Mouse (Mus musculus) embryonic facial prominence, embryonic 12.5 days (tissue): ENCODE measurements around the gene She. TPM values are rescaled to one million over a fixed set of nuclear protein-coding genes. Genes with fewer than 3 reads are reported as not detected.
"Not testable (repeated sequence)": the region's sequence is repeated elsewhere in the genome, so short reads cannot be mapped to it uniquely, and the experiment has no call there.

Source experiments
- ATAC-seq: fragments of 200-750 bp; cut with Nextera tagmentation; 2 replicates; pipeline ENCODE4 v1.8.0; 2017; ENCODE audit not compliant: insufficient number of reproducible peaks, insufficient read depth, low FRiP score, low TSS enrichment
- H3K27ac ChIP-seq: fragments of 300-500 bp; sonication (generic); 2 replicates; pipeline ENCODE4 v1.5.1; 2016; ENCODE audit warnings: mild to moderate bottlenecking
- H3K27me3 ChIP-seq: fragments of 300-500 bp; sonication (generic); 2 replicates; pipeline ENCODE4 v1.6.1; 2016; ENCODE audit warnings: mild to moderate bottlenecking, moderate library complexity
- H3K36me3 ChIP-seq: fragments of 300-500 bp; sonication (generic); 2 replicates; pipeline ENCODE4 v1.6.1; 2016; ENCODE audit warnings: mild to moderate bottlenecking
- H3K4me1 ChIP-seq: fragments of 300-500 bp; sonication (generic); 2 replicates; pipeline ENCODE4 v1.6.1; 2016
- H3K4me2 ChIP-seq: fragments of 300-500 bp; sonication (generic); replicated peaks from 2 replicates; pipeline ENCODE4 v1.6.1; 2016; ENCODE audit warnings: mild to moderate bottlenecking, moderate library complexity
- H3K4me3 ChIP-seq: fragments of 300-500 bp; sonication (generic); 2 replicates; pipeline ENCODE4 v1.5.1; 2016; ENCODE audit warnings: mild to moderate bottlenecking
- H3K9ac ChIP-seq: fragments of 300-500 bp; sonication (generic); 2 replicates; pipeline ENCODE4 v1.6.1; 2016; ENCODE audit warnings: mild to moderate bottlenecking, moderate library complexity
- H3K9me3 ChIP-seq: fragments of 300-500 bp; sonication (generic); 2 replicates; pipeline ENCODE4 v1.6.1; 2016; ENCODE audit warnings: mild to moderate bottlenecking, moderate library complexity
- WGBS: fragments of 180-500 bp; shearing (Covaris S2); methylation state at CpG from one replicate; pipeline ENCODE4 v1.1.7; 2016; 5-methylcytosine and 5-hydroxymethylcytosine counted together
- polyA plus RNA-seq: library from polyadenylated mRNA; unstranded; fragments of >200 nt; fragmentation: Nextera tagmentation; extraction: Ambion mirVana; gene quantifications from 2 replicates; pipeline ENCODE4 v1.2.1, GENCODE M21; 2016

The She gene
- polyA plus RNA-seq, result 4.8 and 5.0 TPM in 2 replicates

DNA sequence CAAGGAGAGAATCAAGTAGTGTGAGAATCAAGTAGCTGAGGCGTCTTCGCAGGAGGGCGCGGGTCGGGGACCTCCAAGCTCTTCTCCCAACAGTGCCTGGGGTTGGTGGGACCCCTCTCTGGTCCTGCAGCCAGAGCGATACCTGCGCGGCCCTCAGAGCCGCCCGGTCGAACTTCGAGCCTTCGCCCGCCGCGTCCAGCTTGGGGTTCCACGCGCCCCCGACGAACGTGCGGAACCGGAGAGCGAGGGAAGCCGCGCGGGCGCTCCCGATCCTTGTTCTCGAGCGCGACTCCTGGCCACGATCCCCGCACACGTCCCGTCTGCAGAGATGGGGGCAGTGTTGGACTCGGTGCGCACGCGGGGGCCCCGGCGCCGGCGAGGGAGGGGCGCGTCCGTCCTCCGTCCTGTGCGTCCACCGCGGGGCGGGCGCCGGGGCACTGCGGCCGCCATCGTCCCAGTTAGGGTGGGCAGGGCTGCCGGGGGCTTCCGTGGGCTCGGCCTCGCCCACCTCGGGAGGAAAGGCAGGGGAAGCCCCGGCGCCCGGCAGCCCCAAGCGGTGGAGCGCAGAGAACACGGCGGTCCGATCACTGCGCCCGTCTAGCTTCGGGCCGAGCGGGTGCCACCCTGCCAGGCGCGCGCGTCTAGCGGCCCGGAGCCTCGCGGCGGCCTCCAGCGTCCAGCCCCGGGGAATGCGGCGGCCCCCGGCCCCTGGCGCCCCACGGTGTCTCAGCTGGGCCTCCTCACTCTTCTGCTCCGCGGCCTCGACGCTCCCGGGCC, at the start of gene She:
Gene She, plus strand, starts transcription at position 556 of the 777 bp plus-strand sequence.
- Histone ChIP-seq H3K9ac (peak within 1 kb of the TSS; percentile 54), H3K4me1 (peaks cover 7% of the 10 kb centered on the region; the same call in 1 of the 2 replicates), H3K27me3 (peaks cover 65% of the 10 kb centered on the region), H3K36me3 (no peaks in the 10 kb centered on the region), H3K27ac (no peak within 1 kb of the TSS; the same call in 1 of the 2 replicates), H3K4me2 (peak within 1 kb of the TSS; percentile 60), H3K4me3 (peak within 1 kb of the TSS; percentile 46), H3K9me3 (no peaks in the 10 kb centered on the region)
- ATAC-seq, result no peak
- WGBS, result 2% methylated on average over 95 of the region's 96 CpGs

DNA sequence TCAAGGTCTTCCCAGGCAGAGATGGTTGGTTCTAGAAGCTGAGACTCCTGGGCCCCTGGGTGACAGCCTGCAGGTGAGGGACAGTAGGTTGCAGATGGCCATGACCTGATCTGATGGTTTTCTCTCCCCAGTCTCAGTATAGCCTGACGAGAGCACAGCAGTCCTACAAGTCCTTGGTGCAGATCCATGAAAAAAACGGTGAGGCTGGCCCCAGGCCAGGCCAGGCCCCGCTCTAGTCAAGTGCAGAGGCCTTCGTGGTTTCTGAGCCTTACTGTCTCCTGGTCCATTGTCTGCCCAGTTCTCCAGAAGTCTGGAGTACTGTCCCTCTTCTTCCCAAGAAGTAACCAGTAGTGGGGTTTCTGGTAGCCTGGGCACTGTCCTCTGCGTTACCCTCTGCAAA, 49.5 kb upstream of the She start:
- WGBS, result 87% methylated on average over 5 of the region's 5 CpGs
- Histone ChIP-seq H3K4me3 (no peak overlapping the region), H3K4me2 (no peak overlapping the region), H3K36me3 (peaks cover 70% of the 10 kb centered on the region), H3K27me3 (no peaks in the 10 kb centered on the region), H3K4me1 (0 out of 2 replicates have a peak, but pooled peaks cover 6% of the 10 kb centered on the region), H3K27ac (no peak overlapping the region), H3K9ac (no peak overlapping the region), H3K9me3 (no peaks in the 10 kb centered on the region)
- ATAC-seq, result 0 out of 2 replicates have a peak, but pooled peaks have one; percentile 11

DNA sequence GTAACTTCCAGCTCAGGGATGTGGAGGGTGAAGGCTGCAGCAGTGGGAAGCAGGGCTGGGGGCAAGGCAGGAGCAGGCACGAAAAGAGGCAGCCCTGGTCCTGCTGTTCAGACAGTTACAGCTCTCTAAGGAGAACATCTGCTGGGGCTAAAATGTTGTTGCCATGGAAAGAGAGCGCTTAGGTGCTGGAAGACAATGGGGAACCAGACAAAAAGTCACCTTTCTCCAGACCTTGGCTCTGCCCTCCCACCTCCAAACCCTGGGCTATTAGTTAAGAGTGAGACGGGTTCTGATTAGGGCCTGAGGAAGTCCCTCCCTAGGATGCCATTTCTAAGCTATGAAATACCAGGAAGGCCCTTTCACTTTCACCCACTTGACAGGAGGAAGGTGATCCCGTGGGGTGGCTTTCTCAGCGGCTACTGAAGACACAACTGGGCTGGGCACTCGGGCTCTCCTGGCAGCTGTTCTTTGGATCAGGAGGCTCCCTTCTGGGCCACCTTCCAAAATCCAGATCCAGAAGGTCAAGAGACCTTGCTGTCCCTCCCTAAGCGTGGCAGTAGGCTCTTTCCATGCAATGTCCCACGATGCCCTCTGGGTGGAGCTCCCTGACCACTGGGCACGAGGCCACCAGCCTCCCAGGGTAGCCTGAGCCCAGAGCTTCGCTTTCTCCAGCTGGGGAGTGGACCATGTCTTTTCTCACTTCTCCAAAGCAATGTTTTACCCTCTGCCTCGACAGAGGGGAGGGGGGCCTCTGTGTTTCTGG, 46.0 kb upstream of the She start:
- Histone ChIP-seq H3K27me3 (no peaks in the 10 kb centered on the region), H3K4me2 (no peak overlapping the region), H3K4me1 (0 out of 2 replicates have a peak, but pooled peaks cover 6% of the 10 kb centered on the region), H3K36me3 (peaks cover 35% of the 10 kb centered on the region), H3K9me3 (no peaks in the 10 kb centered on the region), H3K9ac (no peak overlapping the region), H3K27ac (no peak overlapping the region), H3K4me3 (no peak overlapping the region)
- no peak for ATAC-seq
- 30% methylated on average over 11 of the region's 11 CpGs for WGBS

DNA sequence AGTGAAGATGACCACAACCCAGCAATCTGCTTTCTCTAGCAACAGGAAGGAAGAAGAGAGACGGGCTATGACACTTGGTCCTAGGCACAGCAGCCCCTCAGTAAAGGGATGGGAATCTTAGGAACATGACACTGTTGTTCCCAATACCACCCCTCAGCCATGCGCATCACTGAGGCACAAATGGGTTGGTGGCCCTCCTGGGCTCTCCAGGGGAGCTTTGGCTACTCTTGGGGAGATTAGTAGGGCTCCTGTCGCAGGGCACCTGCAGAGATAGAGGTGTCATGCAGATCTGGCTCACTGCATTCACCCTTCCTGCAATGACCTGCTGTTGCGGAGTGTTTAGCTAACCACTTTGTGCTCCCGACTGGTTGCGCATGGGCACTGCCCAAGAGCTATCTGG, 44.9 kb upstream of the She start:
- H3K36me3 ChIP-seq, result peaks cover 24% of the 10 kb centered on the region
- 80% methylated on average over 6 of the region's 6 CpGs for WGBS
- no peaks in the 10 kb centered on the region for H3K27me3 ChIP-seq
- 0 out of 2 replicates have a peak, but pooled peaks cover 6% of the 10 kb centered on the region for H3K4me1 ChIP-seq
- H3K9me3 ChIP-seq, result no peaks in the 10 kb centered on the region
- no peak overlapping the region for H3K4me3 ChIP-seq
- H3K4me2 ChIP-seq, result no peak overlapping the region
- H3K9ac ChIP-seq, result no peak overlapping the region
- no peak for ATAC-seq
- H3K27ac ChIP-seq, result no peak overlapping the region

DNA sequence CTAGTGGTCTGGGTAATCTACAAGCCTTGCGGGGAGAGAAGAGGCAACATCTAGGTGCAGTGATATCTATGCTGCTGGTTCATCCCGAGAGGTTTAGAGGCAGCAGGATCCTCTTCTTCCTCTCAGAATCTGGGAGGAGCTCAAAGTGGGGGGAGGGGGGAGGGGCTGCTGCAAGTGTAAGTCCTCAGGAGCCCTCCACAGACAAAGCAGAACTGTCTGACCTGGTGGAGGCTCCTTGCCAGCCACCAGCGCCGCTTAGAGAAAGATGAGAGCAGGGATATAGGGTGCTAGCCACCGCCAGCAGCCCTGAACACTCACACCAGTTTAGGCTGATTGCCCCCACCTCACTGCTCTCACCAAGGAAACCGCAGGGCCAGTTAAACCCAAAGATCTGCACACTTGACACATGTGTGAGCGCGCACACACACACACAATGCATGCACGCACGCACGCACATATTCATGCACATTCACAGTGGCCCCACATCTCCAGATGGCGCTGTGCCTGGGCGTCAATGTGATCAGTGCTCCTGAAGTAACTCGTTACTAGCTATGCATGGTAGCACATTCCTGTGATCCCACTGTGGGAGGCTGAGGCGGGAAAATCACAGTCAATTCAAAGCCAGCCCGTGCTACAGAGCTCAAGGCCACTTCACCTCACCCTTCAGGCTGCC, 42.4 kb upstream of the She start:
- WGBS, result 75% methylated on average over 16 of the region's 16 CpGs
- H3K9me3 ChIP-seq, result no peaks in the 10 kb centered on the region

DNA sequence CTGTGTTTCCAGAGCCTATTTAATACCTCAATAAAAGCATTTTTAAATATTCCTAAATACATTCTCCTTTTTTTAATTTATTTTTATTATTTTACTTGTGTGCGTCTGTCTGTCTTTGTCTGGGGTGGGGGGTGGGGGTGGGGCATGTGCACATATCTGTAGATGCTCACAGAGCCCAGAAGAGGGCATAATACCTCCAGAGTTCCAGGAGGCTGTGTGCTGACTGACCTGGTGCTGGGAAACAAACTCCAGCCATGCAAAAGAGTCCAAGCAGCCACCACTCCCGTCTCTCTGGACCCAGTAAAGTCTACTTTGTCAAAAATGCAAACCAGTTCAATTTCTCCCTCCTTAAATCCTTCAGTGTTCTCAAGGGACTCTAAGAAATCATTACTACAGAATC, 36.6 kb upstream of the She start:
- Histone ChIP-seq H3K9me3 (no peaks in the 10 kb centered on the region), H3K27ac (no peak overlapping the region), H3K4me2 (no peak overlapping the region), H3K9ac (no peak overlapping the region), H3K27me3 (no peaks in the 10 kb centered on the region), H3K36me3 (no peaks in the 10 kb centered on the region), H3K4me3 (no peak overlapping the region), H3K4me1 (peaks cover 3% of the 10 kb centered on the region; the same call in 1 of the 2 replicates)
- ATAC-seq, result no peak
- 57% methylated on average over 2 of the region's 2 CpGs for WGBS

More for the DNA sequence above, 42.4 kb upstream of the She start:
- Histone ChIP-seq H3K27me3 (no peaks in the 10 kb centered on the region), H3K4me1 (0 out of 2 replicates have a peak, but pooled peaks cover 6% of the 10 kb centered on the region), H3K4me3 (no peak overlapping the region), H3K36me3 (no peaks in the 10 kb centered on the region), H3K9ac (no peak overlapping the region), H3K27ac (no peak overlapping the region), H3K4me2 (no peak overlapping the region)
- ATAC-seq, result no peak

DNA sequence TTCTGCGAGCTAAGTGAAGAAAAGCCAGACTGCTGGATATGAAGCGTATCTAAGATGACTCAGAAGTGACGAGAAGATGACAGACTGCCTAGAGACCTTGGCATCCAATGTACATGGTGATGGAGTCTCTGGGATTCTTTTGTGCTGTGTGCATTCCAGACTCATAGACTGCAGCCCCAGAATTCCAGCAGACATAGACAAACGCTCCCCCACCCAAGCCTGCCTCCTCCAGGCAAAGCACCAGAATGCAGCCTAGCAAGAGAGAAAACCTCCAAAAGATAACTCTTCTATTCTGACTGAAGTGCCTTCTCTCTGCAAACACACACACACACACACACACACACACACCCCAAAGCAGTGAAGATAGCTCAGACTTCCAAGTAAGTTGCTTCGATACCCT, 35.4 kb upstream of the She start:
- H3K4me2 ChIP-seq, result no peak overlapping the region
- no peak overlapping the region for H3K9ac ChIP-seq
- H3K36me3 ChIP-seq, result no peaks in the 10 kb centered on the region
- no peaks in the 10 kb centered on the region for H3K27me3 ChIP-seq
- peaks cover 4% of the 10 kb centered on the region; the same call in 1 of the 2 replicates for H3K4me1 ChIP-seq
- H3K27ac ChIP-seq, result no peak overlapping the region
- H3K4me3 ChIP-seq, result no peak overlapping the region
- no peaks in the 10 kb centered on the region for H3K9me3 ChIP-seq
- 77% methylated on average over 5 of the region's 5 CpGs for WGBS
- ATAC-seq, result no peak

DNA sequence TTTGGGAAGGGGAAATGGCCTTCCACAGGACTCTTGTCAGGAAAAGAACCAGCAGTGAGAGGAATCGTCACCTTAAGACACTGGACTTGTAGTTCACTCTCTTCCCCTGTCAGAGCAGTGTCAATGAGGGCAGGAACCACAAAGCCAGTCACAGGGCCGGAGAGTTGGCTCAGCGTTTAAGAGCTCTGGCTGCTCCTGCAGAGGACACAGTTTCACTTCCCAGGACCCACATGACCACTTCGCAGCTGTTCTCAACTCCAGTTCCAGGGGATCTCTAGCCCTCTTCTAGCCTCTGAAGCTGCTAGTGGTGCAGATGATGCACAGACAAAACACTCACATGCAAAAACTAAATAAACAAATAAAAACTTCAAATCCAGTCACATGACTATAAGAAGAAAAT, 34.8 kb upstream of the She start:
- H3K4me3 ChIP-seq, result no peak overlapping the region
- 54% methylated on average over 4 of the region's 4 CpGs for WGBS
- ATAC-seq, result no peak
- no peaks in the 10 kb centered on the region for H3K27me3 ChIP-seq
- H3K9ac ChIP-seq, result no peak overlapping the region
- no peak overlapping the region for H3K27ac ChIP-seq
- H3K4me1 ChIP-seq, result peaks cover 4% of the 10 kb centered on the region; the same call in 1 of the 2 replicates
- H3K36me3 ChIP-seq, result no peaks in the 10 kb centered on the region
- H3K9me3 ChIP-seq, result no peaks in the 10 kb centered on the region
- no peak overlapping the region for H3K4me2 ChIP-seq

DNA sequence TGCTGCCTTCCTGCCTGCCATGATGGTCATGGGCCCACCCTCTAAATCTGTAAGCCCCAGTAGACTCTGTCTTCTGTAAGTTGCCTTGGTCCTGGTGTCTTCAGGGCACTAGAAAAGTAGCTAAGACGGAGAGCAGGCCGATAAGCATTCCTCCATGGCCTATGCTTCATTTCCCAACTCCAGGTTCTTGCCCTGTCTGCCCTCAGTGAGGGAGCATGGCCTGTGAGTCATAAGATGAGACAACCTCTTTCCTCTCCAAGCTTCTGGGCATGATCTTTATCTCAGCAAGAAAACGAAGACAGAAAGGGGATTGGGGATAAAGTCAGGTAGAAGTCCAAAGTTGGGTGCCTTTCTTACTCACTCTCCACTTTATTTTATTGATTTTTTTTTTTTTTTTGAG, 32.7 kb upstream of the She start:
- H3K9ac ChIP-seq, result no peak overlapping the region
- no peak overlapping the region for H3K4me3 ChIP-seq
- H3K36me3 ChIP-seq, result no peaks in the 10 kb centered on the region
- no peak overlapping the region for H3K27ac ChIP-seq
- peaks cover 4% of the 10 kb centered on the region; the same call in 1 of the 2 replicates for H3K4me1 ChIP-seq
- 81% methylated on average over 3 of the region's 3 CpGs for WGBS
- ATAC-seq, result no peak
- H3K9me3 ChIP-seq, result no peaks in the 10 kb centered on the region
- no peak overlapping the region for H3K4me2 ChIP-seq
- H3K27me3 ChIP-seq, result no peaks in the 10 kb centered on the region

DNA sequence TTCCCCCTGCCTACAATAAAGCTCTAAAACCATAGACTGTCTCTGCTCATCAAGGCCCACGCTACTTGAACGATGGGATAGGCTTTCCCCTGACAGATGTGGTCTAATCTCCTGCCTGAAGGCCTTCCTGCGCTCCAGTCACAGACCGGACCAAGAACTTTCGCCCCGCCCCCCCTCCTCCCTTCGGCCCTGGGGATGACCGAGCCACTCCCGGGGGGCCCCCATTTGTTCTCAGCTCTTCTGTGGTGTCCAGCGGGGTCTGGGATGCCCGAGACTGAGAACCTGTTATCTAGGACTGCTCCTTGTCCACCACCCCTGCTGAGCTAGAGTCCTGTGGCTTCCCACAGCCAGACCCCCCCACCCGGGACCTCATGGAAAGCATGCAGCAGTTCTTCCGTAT, 31.7 kb upstream of the She start:
- Histone ChIP-seq H3K4me1 (peaks cover 4% of the 10 kb centered on the region; the same call in 1 of the 2 replicates), H3K4me3 (0 out of 2 replicates have a peak overlapping the region, but pooled peaks have one; percentile 9), H3K27me3 (no peaks in the 10 kb centered on the region), H3K27ac (no peak overlapping the region), H3K9me3 (no peaks in the 10 kb centered on the region), H3K9ac (no peak overlapping the region), H3K36me3 (no peaks in the 10 kb centered on the region), H3K4me2 (peak overlapping the region; percentile 33)
- WGBS, result 3% methylated on average over 13 of the region's 13 CpGs
- ATAC-seq, result no peak

DNA sequence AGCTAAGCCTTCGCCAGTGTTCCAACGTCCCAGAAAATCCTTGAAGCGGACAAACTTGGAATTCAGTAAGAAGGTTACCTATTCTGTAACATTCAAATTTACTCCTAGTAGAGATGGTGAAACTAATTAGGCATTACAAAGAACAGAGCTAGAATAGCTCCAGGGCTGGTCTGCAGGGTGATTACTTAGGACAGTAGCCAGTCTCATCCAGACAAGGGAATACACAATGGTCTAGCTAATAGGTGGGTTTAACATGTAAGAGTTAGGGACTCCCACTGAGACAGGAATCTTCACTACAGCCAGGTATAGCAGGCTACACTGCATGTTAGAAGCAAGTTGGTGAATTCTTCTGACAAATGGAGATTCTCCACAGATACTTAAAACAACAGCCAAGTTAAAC, 31.1 kb upstream of the She start:
- H3K4me3 ChIP-seq, H3K4me1 ChIP-seq, H3K4me2 ChIP-seq, H3K9me3 ChIP-seq, ATAC-seq, H3K27ac ChIP-seq, H3K9ac ChIP-seq, H3K27me3 ChIP-seq, H3K36me3 ChIP-seq: not testable (repeated sequence)
- WGBS, result 29% methylated on average over 3 of the region's 3 CpGs
